Mouse (Mus musculus): ENCODE data around the gene Ugp2. TPM values are rescaled to one million over a fixed set of nuclear protein-coding genes. Genes with fewer than 3 reads are reported as not detected.

Ugp2 gene
- polyA plus RNA-seq, 1 experiment from 2014 or later: 82.8 TPM

DNA sequence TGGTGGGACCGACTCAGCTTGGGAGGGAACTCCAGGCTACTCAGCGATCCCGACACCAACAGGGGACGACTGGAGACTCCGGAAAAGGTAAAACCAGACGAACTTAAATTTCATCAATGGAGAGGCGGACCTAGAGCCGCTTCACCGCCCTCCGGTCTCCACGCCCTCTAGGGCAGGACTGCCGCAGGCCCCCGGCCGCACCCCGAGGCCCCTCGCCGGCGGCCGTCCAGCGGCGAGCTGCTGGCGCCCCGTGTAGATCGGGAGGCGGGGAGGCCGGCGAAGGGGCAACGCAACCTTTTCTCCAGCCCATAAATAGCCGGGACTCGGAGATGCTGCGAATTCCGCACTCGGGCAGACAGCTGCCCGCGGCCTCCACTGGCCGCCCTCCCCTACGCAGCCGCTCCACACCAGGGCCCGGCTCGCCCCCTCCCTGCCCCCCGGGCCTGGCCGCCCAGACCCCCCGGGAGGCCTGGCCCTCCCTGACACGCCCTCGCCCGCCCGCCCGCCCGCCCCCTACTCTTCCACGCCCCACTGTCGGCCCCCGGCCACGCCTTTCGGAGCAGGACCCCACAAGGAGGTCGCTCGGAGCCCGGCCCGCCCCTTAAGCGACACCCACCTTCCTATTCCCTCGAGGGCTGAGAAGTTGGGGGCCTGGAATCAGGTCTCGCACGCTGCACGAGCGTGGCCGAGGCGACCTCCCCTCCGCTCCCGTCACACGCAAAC, 441 bp downstream of the Ugp2 start:
- Histone ChIP-seq H3K36me3 (no peaks in the 10 kb centered on the region), H3K4me2 (replicated peaks) (peak overlapping the region; percentile 59), H3K27ac (peak overlapping the region; percentile 87), H3K4me1 (peaks cover 13% of the 10 kb centered on the region), H3K9me3 (no peaks in the 10 kb centered on the region), H3K9ac (peak overlapping the region; percentile 61), H3K4me3 (peak overlapping the region; percentile 71), H3K27me3 (no peaks in the 10 kb centered on the region)
- peak; percentile 95 for ATAC-seq (ENCODE audit: insufficient number of reproducible peaks, insufficient read depth, low FRiP score, low TSS enrichment)
- WGBS: under 1% methylated on average over 56 of the region's 69 CpGs

GRCm38 (mm10) chr11:21369248-21370016, 1.6 kb downstream of the Ugp2 start:
- peak overlapping the region; percentile 59 for H3K4me2 ChIP-seq (replicated peaks)
- H3K9me3 ChIP-seq: no peaks in the 10 kb centered on the region
- H3K4me1 ChIP-seq: peaks cover 13% of the 10 kb centered on the region
- peak overlapping the region; percentile 71 for H3K4me3 ChIP-seq
- ATAC-seq (ENCODE audit: insufficient number of reproducible peaks, insufficient read depth, low FRiP score, low TSS enrichment): no peak
- no peak overlapping the region for H3K27ac ChIP-seq
- 22% methylated on average over 9 of the region's 9 CpGs for WGBS
- peak overlapping the region; percentile 61 for H3K9ac ChIP-seq
- H3K36me3 ChIP-seq: no peaks in the 10 kb centered on the region
- H3K27me3 ChIP-seq: no peaks in the 10 kb centered on the region

DNA sequence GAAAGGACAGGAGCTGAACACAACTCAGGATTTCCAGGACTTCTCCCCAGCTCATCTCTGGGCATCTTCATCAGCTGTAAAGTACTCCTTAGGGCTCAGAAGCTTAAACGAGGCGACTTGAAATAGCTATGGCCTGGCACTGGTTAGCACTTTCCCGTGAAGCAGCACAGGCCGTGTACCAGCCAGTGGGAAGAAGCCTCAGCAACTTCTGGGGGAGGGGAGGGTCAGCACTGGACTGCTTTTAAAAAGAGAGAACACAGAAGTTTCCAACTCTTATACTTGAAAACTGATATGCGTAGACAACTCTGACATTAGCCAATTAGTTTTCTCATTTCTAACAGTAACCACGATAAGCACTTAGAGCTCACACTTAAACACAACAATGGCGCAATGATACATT, 2.5 kb downstream of the Ugp2 start:
- Histone ChIP-seq H3K27ac (no peak overlapping the region), H3K9ac (no peak overlapping the region), H3K4me3 (peak overlapping the region; percentile 71), H3K9me3 (no peaks in the 10 kb centered on the region), H3K27me3 (no peaks in the 10 kb centered on the region), H3K4me1 (peaks cover 13% of the 10 kb centered on the region), H3K4me2 (replicated peaks) (peak overlapping the region; percentile 59), H3K36me3 (no peaks in the 10 kb centered on the region)
- WGBS: 35% methylated on average over 7 of the region's 7 CpGs
- ATAC-seq (ENCODE audit: insufficient number of reproducible peaks, insufficient read depth, low FRiP score, low TSS enrichment): no peak

- no peaks in the 10 kb centered on the region for H3K9me3 ChIP-seq
- no peaks in the 10 kb centered on the region for H3K36me3 ChIP-seq
- H3K4me2 ChIP-seq (replicated peaks): no peak overlapping the region
- H3K27ac ChIP-seq: no peak overlapping the region
- peaks cover 3% of the 10 kb centered on the region for H3K4me1 ChIP-seq
- no peaks in the 10 kb centered on the region for H3K27me3 ChIP-seq
- WGBS: 96% methylated on average over 4 of the region's 4 CpGs
- no peak overlapping the region for H3K4me3 ChIP-seq
- ATAC-seq (ENCODE audit: insufficient number of reproducible peaks, insufficient read depth, low FRiP score, low TSS enrichment): no peak
- H3K9ac ChIP-seq: no peak overlapping the region
Measured at GRCm38 (mm10) chr11:21363144-21363940, 7.7 kb downstream of the Ugp2 start.

GRCm38 (mm10) chr11:21351296-21351695, 19.7 kb downstream of the Ugp2 start:
- H3K36me3 ChIP-seq: peaks cover 18% of the 10 kb centered on the region
- no peak overlapping the region for H3K4me3 ChIP-seq
- no peaks in the 10 kb centered on the region for H3K4me1 ChIP-seq
- WGBS: 83% methylated on average over 7 of the region's 7 CpGs
- no peaks in the 10 kb centered on the region for H3K9me3 ChIP-seq
- H3K27ac ChIP-seq: no peak overlapping the region
- H3K27me3 ChIP-seq: no peaks in the 10 kb centered on the region
- no peak for ATAC-seq (ENCODE audit: insufficient number of reproducible peaks, insufficient read depth, low FRiP score, low TSS enrichment)
- no peak overlapping the region for H3K9ac ChIP-seq
- H3K4me2 ChIP-seq (replicated peaks): no peak overlapping the region

GRCm38 (mm10) chr11:21348890-21349289, 22.1 kb downstream of the Ugp2 start:
- H3K4me3 ChIP-seq: no peak overlapping the region
- no peak for ATAC-seq (ENCODE audit: insufficient number of reproducible peaks, insufficient read depth, low FRiP score, low TSS enrichment)
- H3K36me3 ChIP-seq: peaks cover 24% of the 10 kb centered on the region
- no peak overlapping the region for H3K27ac ChIP-seq
- H3K9ac ChIP-seq: no peak overlapping the region
- H3K4me2 ChIP-seq (replicated peaks): no peak overlapping the region
- no peaks in the 10 kb centered on the region for H3K4me1 ChIP-seq
- H3K9me3 ChIP-seq: no peaks in the 10 kb centered on the region
- H3K27me3 ChIP-seq: no peaks in the 10 kb centered on the region
- 86% methylated on average over 2 of the region's 2 CpGs for WGBS

DNA sequence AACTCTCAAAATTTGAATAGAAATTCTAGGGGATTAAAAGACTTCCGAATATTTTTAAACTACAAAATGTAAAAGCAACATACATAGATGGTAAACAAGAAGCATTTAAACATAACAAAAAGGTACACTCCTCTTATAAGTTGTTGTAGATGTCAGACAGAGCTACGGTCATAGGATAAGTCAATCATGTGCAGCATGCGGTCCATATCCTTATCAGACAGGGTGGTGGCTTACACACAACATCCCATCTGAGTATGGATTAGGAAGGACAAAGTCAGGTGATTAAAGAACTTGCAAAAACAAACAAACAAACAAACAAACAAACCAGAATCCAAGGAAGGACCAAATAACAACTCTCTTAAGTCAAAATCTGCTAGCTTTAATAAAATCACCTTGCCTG, 25.0 kb downstream of the Ugp2 start:
- Histone ChIP-seq H3K4me2 (replicated peaks) (no peak overlapping the region), H3K4me1 (no peaks in the 10 kb centered on the region), H3K27me3 (no peaks in the 10 kb centered on the region), H3K4me3 (no peak overlapping the region), H3K9me3 (no peaks in the 10 kb centered on the region), H3K9ac (no peak overlapping the region), H3K27ac (no peak overlapping the region), H3K36me3 (peaks cover 21% of the 10 kb centered on the region)
- ATAC-seq (ENCODE audit: insufficient number of reproducible peaks, insufficient read depth, low FRiP score, low TSS enrichment): no peak
- WGBS: 89% methylated on average over 3 of the region's 3 CpGs

GRCm38 (mm10) chr11:21343490-21343889, 27.5 kb downstream of the Ugp2 start:
- Histone ChIP-seq H3K27me3 (no peaks in the 10 kb centered on the region), H3K4me2 (replicated peaks) (no peak overlapping the region), H3K9me3 (no peaks in the 10 kb centered on the region), H3K27ac (no peak overlapping the region), H3K36me3 (peaks cover 12% of the 10 kb centered on the region), H3K4me3 (no peak overlapping the region), H3K4me1 (no peaks in the 10 kb centered on the region), H3K9ac (no peak overlapping the region)
- WGBS: 93% methylated on average over 5 of the region's 5 CpGs
- no peak for ATAC-seq (ENCODE audit: insufficient number of reproducible peaks, insufficient read depth, low FRiP score, low TSS enrichment)

- no peak overlapping the region for H3K4me3 ChIP-seq
- 84% methylated on average over 4 of the region's 4 CpGs for WGBS
- H3K4me1 ChIP-seq: no peaks in the 10 kb centered on the region
- H3K27me3 ChIP-seq: no peaks in the 10 kb centered on the region
- H3K9me3 ChIP-seq: no peaks in the 10 kb centered on the region
- peaks cover 8% of the 10 kb centered on the region for H3K36me3 ChIP-seq
- ATAC-seq (ENCODE audit: insufficient number of reproducible peaks, insufficient read depth, low FRiP score, low TSS enrichment): no peak
- no peak overlapping the region for H3K27ac ChIP-seq
- no peak overlapping the region for H3K4me2 ChIP-seq (replicated peaks)
- no peak overlapping the region for H3K9ac ChIP-seq
Measured at GRCm38 (mm10) chr11:21339088-21339487, 31.9 kb downstream of the Ugp2 start.

DNA sequence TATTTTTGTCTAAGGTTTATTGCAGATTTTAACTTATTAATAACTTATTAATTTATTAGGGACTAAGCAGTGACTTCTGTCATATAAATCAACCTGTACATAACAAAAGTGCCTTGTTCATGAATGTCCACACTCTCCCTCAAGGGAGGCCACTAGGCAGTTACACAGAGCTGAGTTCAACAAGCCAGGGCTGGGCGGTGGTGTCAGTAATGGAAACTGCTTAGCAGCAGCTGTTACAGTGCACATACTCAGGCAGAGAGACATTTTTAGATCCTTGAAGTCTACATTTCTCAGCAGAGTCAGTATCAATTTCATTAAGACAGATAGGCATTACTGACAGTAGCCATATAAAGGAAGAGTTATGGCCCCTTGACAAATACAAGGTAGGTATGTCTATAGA, 33.1 kb downstream of the Ugp2 start:
- Histone ChIP-seq H3K9ac (no peak overlapping the region), H3K27me3 (no peaks in the 10 kb centered on the region), H3K36me3 (peaks cover 2% of the 10 kb centered on the region), H3K27ac (no peak overlapping the region), H3K4me2 (replicated peaks) (no peak overlapping the region), H3K4me1 (no peaks in the 10 kb centered on the region), H3K4me3 (no peak overlapping the region), H3K9me3 (no peaks in the 10 kb centered on the region)
- ATAC-seq (ENCODE audit: insufficient number of reproducible peaks, insufficient read depth, low FRiP score, low TSS enrichment): no peak
- WGBS: 92% methylated on average over 1 of the region's 1 CpGs

- H3K9me3 ChIP-seq: no peaks in the 10 kb centered on the region
- H3K4me3 ChIP-seq: no peak overlapping the region
- no peak overlapping the region for H3K9ac ChIP-seq
- H3K27me3 ChIP-seq: no peaks in the 10 kb centered on the region
- H3K36me3 ChIP-seq: peaks cover 41% of the 10 kb centered on the region
- 93% methylated on average over 5 of the region's 5 CpGs for WGBS
- H3K4me1 ChIP-seq: no peaks in the 10 kb centered on the region
- ATAC-seq (ENCODE audit: insufficient number of reproducible peaks, insufficient read depth, low FRiP score, low TSS enrichment): no peak
- no peak overlapping the region for H3K4me2 ChIP-seq (replicated peaks)
- no peak overlapping the region for H3K27ac ChIP-seq
Measured at GRCm38 (mm10) chr11:21332639-21333295, 38.2 kb downstream of the Ugp2 start.
